Mouse (Mus musculus): ENCODE measurements at regions not wholly inside any gene's neighbourhood (a gene's known extent, or its start where the extent isn't known, plus 50 kb on each side); places are given as distances from the start of the nearest gene placed in this dataset.

DNA sequence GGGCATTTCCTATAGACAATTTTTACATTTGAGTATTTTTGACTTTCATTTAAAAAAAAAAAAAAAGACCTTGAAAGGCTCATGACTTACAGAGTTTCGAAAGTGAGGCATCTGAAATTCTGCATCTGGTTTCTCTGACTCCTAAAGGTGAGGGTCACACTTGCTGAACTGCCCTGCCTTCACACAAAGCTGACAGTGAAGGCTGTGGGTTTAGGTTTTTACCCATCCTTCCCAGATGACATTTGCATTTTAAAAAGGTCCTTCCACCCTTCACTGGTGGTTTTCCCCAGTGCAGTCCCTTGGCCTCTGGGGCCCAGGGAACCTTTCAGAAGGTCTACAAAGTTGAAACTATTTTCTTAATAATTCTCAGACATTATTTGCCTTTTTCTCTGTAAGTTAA lies 76.4 kb upstream of the Slit3 start:
- TF ChIP-seq CTCF (IDR thresholded peaks at IDR 0.05; ENCODE audit: low read depth), result no peak
- no peak for TF ChIP-seq EP300 (IDR thresholded peaks at IDR 0.05; ENCODE audit: low read depth)
